Mouse (Mus musculus) lung, embryonic 16.5 days (tissue): ENCODE results near the gene Erbb4. TPM values are rescaled to one million over a fixed set of nuclear protein-coding genes. Genes with fewer than 3 reads are reported as not detected.

Experiments
- ATAC-seq: fragments of 200-750 bp; cut with Nextera tagmentation; 2 replicates; pipeline ENCODE4 v1.8.0; 2017; ENCODE audit warnings: low read depth, mild to moderate bottlenecking, moderate library complexity
- H3K27ac ChIP-seq: fragments of 300-500 bp; sonication (generic); 2 replicates; pipeline ENCODE4 v1.5.1; 2014; ENCODE audit warnings: mild to moderate bottlenecking, control low read depth, low read length
- H3K27me3 ChIP-seq: fragments of 300-500 bp; sonication (generic); 2 replicates; pipeline ENCODE4 v1.6.1; 2014; ENCODE audit warnings: low read depth, low read length, mixed read lengths; ENCODE audit not compliant: control insufficient read depth, insufficient read depth
- H3K36me3 ChIP-seq: fragments of 300-500 bp; sonication (generic); 2 replicates; pipeline ENCODE4 v1.6.1; 2014; ENCODE audit warnings: low read length; ENCODE audit not compliant: control insufficient read depth, insufficient read depth
- H3K4me1 ChIP-seq: fragments of 300-500 bp; sonication (generic); replicated peaks from 2 replicates; pipeline ENCODE4 v1.6.1; 2014; ENCODE audit warnings: low read length, mixed read lengths; ENCODE audit not compliant: control insufficient read depth, insufficient read depth
- H3K4me2 ChIP-seq: fragments of 300-500 bp; sonication (generic); 2 replicates; pipeline ENCODE4 v1.6.1; 2014; ENCODE audit warnings: low read depth, low read length, control low read depth
- H3K4me3 ChIP-seq: fragments of 300-500 bp; sonication (generic); 2 replicates; pipeline ENCODE4 v1.5.1; 2014; ENCODE audit warnings: mild to moderate bottlenecking, low read length, control low read depth
- H3K9ac ChIP-seq: fragments of 300-500 bp; sonication (generic); 2 replicates; pipeline ENCODE4 v1.6.1; 2014; ENCODE audit warnings: low read length, control low read depth
- H3K9me3 ChIP-seq: fragments of 300-500 bp; sonication (generic); 2 replicates; pipeline ENCODE4 v1.6.1; 2016; ENCODE audit warnings: low read length; ENCODE audit not compliant: control insufficient read depth
- WGBS: fragments of 180-500 bp; shearing (Covaris S2); extraction: QIAGEN DNeasy Blood & Tissue Kit; methylation state at CpG from one replicate; pipeline ENCODE4 v1.1.7; 2014; 5-methylcytosine and 5-hydroxymethylcytosine counted together
- polyA plus RNA-seq: library from polyadenylated mRNA; unstranded; fragments of >200 nt; fragmentation: Nextera tagmentation; extraction: Ambion mirVana; gene quantifications from 2 replicates; pipeline ENCODE4 v1.2.1, GENCODE M21; 2015

Gene Erbb4
- polyA plus RNA-seq, 1 experiment from 2014 or later, result 1.1 TPM

- ATAC-seq, result no peak
- Histone ChIP-seq H3K36me3 (no peaks in the 10 kb centered on the region), H3K27me3 (no peaks in the 10 kb centered on the region), H3K27ac (no peak overlapping the region), H3K4me2 (no peak overlapping the region), H3K9me3 (no peaks in the 10 kb centered on the region), H3K9ac (no peak overlapping the region), H3K4me1 (no peaks in the 10 kb centered on the region), H3K4me3 (no peak overlapping the region)
- whole genome bisulfite sequencing, result 51% methylated on average over 4 of the region's 4 CpGs
Observed at GRCm38 (mm10) chr1:68305813-68306212, 802.0 kb downstream of the Erbb4 start.

- H3K9me3 ChIP-seq, result no peaks in the 10 kb centered on the region
- no peak overlapping the region for H3K4me2 ChIP-seq
- 49% methylated on average over 2 of the region's 2 CpGs for WGBS
- no peaks in the 10 kb centered on the region for H3K36me3 ChIP-seq
- H3K9ac ChIP-seq, result no peak overlapping the region
- H3K27ac ChIP-seq, result no peak overlapping the region
- no peaks in the 10 kb centered on the region for H3K27me3 ChIP-seq
- H3K4me3 ChIP-seq, result no peak overlapping the region
- H3K4me1 ChIP-seq, result no peaks in the 10 kb centered on the region
- ATAC-seq, result no peak
Observed at GRCm38 (mm10) chr1:68284443-68284842, 823.4 kb downstream of the Erbb4 start.

- Histone ChIP-seq H3K9me3 (no peaks in the 10 kb centered on the region), H3K4me2 (no peak overlapping the region), H3K27ac (no peak overlapping the region), H3K4me1 (no peaks in the 10 kb centered on the region), H3K27me3 (no peaks in the 10 kb centered on the region), H3K36me3 (no peaks in the 10 kb centered on the region), H3K4me3 (no peak overlapping the region), H3K9ac (no peak overlapping the region)
- 42% methylated on average over 5 of the region's 5 CpGs for WGBS
- ATAC-seq, result no peak
Observed at GRCm38 (mm10) chr1:68275819-68276218, 832.0 kb downstream of the Erbb4 start.

- WGBS, result 36% methylated on average over 3 of the region's 3 CpGs
- Histone ChIP-seq H3K27me3 (no peaks in the 10 kb centered on the region), H3K27ac (no peak overlapping the region), H3K4me3 (no peak overlapping the region), H3K36me3 (no peaks in the 10 kb centered on the region), H3K4me2 (no peak overlapping the region), H3K9me3 (no peaks in the 10 kb centered on the region), H3K9ac (no peak overlapping the region), H3K4me1 (no peaks in the 10 kb centered on the region)
- no peak for ATAC-seq
Observed at GRCm38 (mm10) chr1:68178580-68178979, 929.3 kb downstream of the Erbb4 start.

- WGBS, result 44% methylated on average over 1 of the region's 1 CpGs
Observed at GRCm38 (mm10) chr1:68155253-68155652, 952.6 kb downstream of the Erbb4 start.

GRCm38 (mm10) chr1:68150572-68150971 lies 957.3 kb downstream of the Erbb4 start:
- Histone ChIP-seq H3K27me3 (no peaks in the 10 kb centered on the region), H3K9ac (no peak overlapping the region), H3K36me3 (no peaks in the 10 kb centered on the region), H3K4me1 (no peaks in the 10 kb centered on the region), H3K4me2 (no peak overlapping the region), H3K4me3 (no peak overlapping the region), H3K27ac (no peak overlapping the region), H3K9me3 (no peaks in the 10 kb centered on the region)
- no peak for ATAC-seq
- 80% methylated on average over 2 of the region's 2 CpGs for WGBS

More at GRCm38 (mm10) chr1:68155253-68155652, 952.6 kb downstream of the Erbb4 start:
- no peaks in the 10 kb centered on the region for H3K36me3 ChIP-seq
- no peaks in the 10 kb centered on the region for H3K27me3 ChIP-seq
- no peak overlapping the region for H3K9ac ChIP-seq
- H3K4me3 ChIP-seq, result no peak overlapping the region
- no peak overlapping the region for H3K4me2 ChIP-seq
- no peaks in the 10 kb centered on the region for H3K4me1 ChIP-seq
- no peak for ATAC-seq
- H3K27ac ChIP-seq, result no peak overlapping the region
- H3K9me3 ChIP-seq, result no peaks in the 10 kb centered on the region

- H3K9ac ChIP-seq, result no peak overlapping the region
- no peak overlapping the region for H3K27ac ChIP-seq
- no peak overlapping the region for H3K4me2 ChIP-seq
- H3K9me3 ChIP-seq, result no peaks in the 10 kb centered on the region
- H3K4me3 ChIP-seq, result no peak overlapping the region
- no peaks in the 10 kb centered on the region for H3K4me1 ChIP-seq
- WGBS, result 65% methylated on average over 7 of the region's 7 CpGs
- ATAC-seq, result no peak
- no peaks in the 10 kb centered on the region for H3K36me3 ChIP-seq
- H3K27me3 ChIP-seq, result no peaks in the 10 kb centered on the region
Observed at GRCm38 (mm10) chr1:68142562-68143350, 965.1 kb downstream of the Erbb4 start.

- Histone ChIP-seq H3K4me2 (no peak overlapping the region), H3K27ac (no peak overlapping the region), H3K4me1 (no peaks in the 10 kb centered on the region), H3K4me3 (no peak overlapping the region), H3K36me3 (no peaks in the 10 kb centered on the region), H3K9ac (no peak overlapping the region), H3K9me3 (no peaks in the 10 kb centered on the region), H3K27me3 (no peaks in the 10 kb centered on the region)
- no peak for ATAC-seq
Observed at GRCm38 (mm10) chr1:68134943-68135342, 972.9 kb downstream of the Erbb4 start.

GRCm38 (mm10) chr1:68134450-68134849 lies 973.4 kb downstream of the Erbb4 start:
- WGBS, result 66% methylated on average over 2 of the region's 2 CpGs

More at GRCm38 (mm10) chr1:68134450-68134849, 973.4 kb downstream of the Erbb4 start:
- no peaks in the 10 kb centered on the region for H3K36me3 ChIP-seq
- no peaks in the 10 kb centered on the region for H3K9me3 ChIP-seq
- ATAC-seq, result no peak
- H3K4me2 ChIP-seq, result no peak overlapping the region
- H3K4me1 ChIP-seq, result no peaks in the 10 kb centered on the region
- H3K27me3 ChIP-seq, result no peaks in the 10 kb centered on the region
- H3K27ac ChIP-seq, result no peak overlapping the region
- H3K9ac ChIP-seq, result no peak overlapping the region
- H3K4me3 ChIP-seq, result no peak overlapping the region
